Mouse (Mus musculus): ENCODE data around the gene Rfc2. TPM values are rescaled to one million over a fixed set of nuclear protein-coding genes. Genes with fewer than 3 reads are reported as not detected.
A peak's percentile ranks its signal among the peaks of the same experiment; 100 is the strongest.

Gene Rfc2
- polyA plus RNA-seq, 1 experiment from 2014 or later: 333 TPM

GRCm38 (mm10) chr5:134572508-134573214, 8.5 kb upstream of the Rfc2 start:
- Histone ChIP-seq H3K36me3 (ENCODE audit: control insufficient read depth, insufficient read depth, low read length) (no peaks in the 10 kb centered on the region), H3K27me3 (ENCODE audit: control insufficient read depth, insufficient read depth, low read length) (no peaks in the 10 kb centered on the region), H3K4me2 (replicated peaks; ENCODE audit: low read depth, low read length) (peak overlapping the region; percentile 58), H3K9me3 (ENCODE audit: control insufficient read depth, low read length) (no peaks in the 10 kb centered on the region), H3K27ac (ENCODE audit: low read depth, low read length) (peak overlapping the region; percentile 75), H3K9ac (ENCODE audit: low read depth, low read length) (peak overlapping the region; percentile 28; the same call in 1 of the 2 replicates), H3K4me1 (ENCODE audit: control insufficient read depth, insufficient read depth, low read length) (peaks cover 20% of the 10 kb centered on the region), H3K4me3 (ENCODE audit: low read length) (peak overlapping the region; percentile 35)
- WGBS: 32% methylated on average over 10 of the region's 10 CpGs
- peak; percentile 32; the same call in 1 of the 2 replicates for ATAC-seq (ENCODE audit: low FRiP score, low TSS enrichment)

GRCm38 (mm10) chr5:134575833-134576232, 5.3 kb upstream of the Rfc2 start:
- H3K27me3 ChIP-seq (ENCODE audit: control insufficient read depth, insufficient read depth, low read length): no peaks in the 10 kb centered on the region
- no peak overlapping the region for H3K4me2 ChIP-seq (replicated peaks; ENCODE audit: low read depth, low read length)
- no peaks in the 10 kb centered on the region for H3K9me3 ChIP-seq (ENCODE audit: control insufficient read depth, low read length)
- no peak overlapping the region for H3K4me3 ChIP-seq (ENCODE audit: low read length)
- 97% methylated on average over 5 of the region's 5 CpGs for WGBS
- no peak for ATAC-seq (ENCODE audit: low FRiP score, low TSS enrichment)
- H3K9ac ChIP-seq (ENCODE audit: low read depth, low read length): no peak overlapping the region
- H3K36me3 ChIP-seq (ENCODE audit: control insufficient read depth, insufficient read depth, low read length): no peaks in the 10 kb centered on the region
- H3K27ac ChIP-seq (ENCODE audit: low read depth, low read length): no peak overlapping the region
- peaks cover 5% of the 10 kb centered on the region; the same call in 1 of the 2 replicates for H3K4me1 ChIP-seq (ENCODE audit: control insufficient read depth, insufficient read depth, low read length)

GRCm38 (mm10) chr5:134576517-134577220, 4.5 kb upstream of the Rfc2 start:
- Histone ChIP-seq H3K27me3 (ENCODE audit: control insufficient read depth, insufficient read depth, low read length) (no peaks in the 10 kb centered on the region), H3K4me2 (replicated peaks; ENCODE audit: low read depth, low read length) (no peak overlapping the region), H3K9me3 (ENCODE audit: control insufficient read depth, low read length) (no peaks in the 10 kb centered on the region), H3K4me3 (ENCODE audit: low read length) (no peak overlapping the region), H3K27ac (ENCODE audit: low read depth, low read length) (no peak overlapping the region), H3K9ac (ENCODE audit: low read depth, low read length) (no peak overlapping the region), H3K4me1 (ENCODE audit: control insufficient read depth, insufficient read depth, low read length) (peaks cover 5% of the 10 kb centered on the region; the same call in 1 of the 2 replicates), H3K36me3 (ENCODE audit: control insufficient read depth, insufficient read depth, low read length) (no peaks in the 10 kb centered on the region)
- 76% methylated on average over 14 of the region's 14 CpGs for WGBS
- ATAC-seq (ENCODE audit: low FRiP score, low TSS enrichment): no peak

- Histone ChIP-seq H3K4me2 (replicated peaks; ENCODE audit: low read depth, low read length) (no peak overlapping the region), H3K4me3 (ENCODE audit: low read length) (no peak overlapping the region), H3K9me3 (ENCODE audit: control insufficient read depth, low read length) (no peaks in the 10 kb centered on the region), H3K4me1 (ENCODE audit: control insufficient read depth, insufficient read depth, low read length) (peaks cover 2% of the 10 kb centered on the region; the same call in 1 of the 2 replicates), H3K9ac (ENCODE audit: low read depth, low read length) (no peak overlapping the region), H3K36me3 (ENCODE audit: control insufficient read depth, insufficient read depth, low read length) (no peaks in the 10 kb centered on the region), H3K27ac (ENCODE audit: low read depth, low read length) (no peak overlapping the region), H3K27me3 (ENCODE audit: control insufficient read depth, insufficient read depth, low read length) (no peaks in the 10 kb centered on the region)
- 84% methylated on average over 7 of the region's 7 CpGs for WGBS
- no peak for ATAC-seq (ENCODE audit: low FRiP score, low TSS enrichment)
These were observed 3.6 kb upstream of the Rfc2 start for GRCm38 (mm10) chr5:134577534-134577933.

- no peak for ATAC-seq (ENCODE audit: low FRiP score, low TSS enrichment)
- 65% methylated on average over 3 of the region's 3 CpGs for WGBS
- H3K27me3 ChIP-seq (ENCODE audit: control insufficient read depth, insufficient read depth, low read length): no peaks in the 10 kb centered on the region
These were observed 2.0 kb upstream of the Rfc2 start for GRCm38 (mm10) chr5:134579135-134579534.

GRCm38 (mm10) chr5:134582221-134582907, 1.2 kb downstream of the Rfc2 start:
- Histone ChIP-seq H3K27ac (ENCODE audit: low read depth, low read length) (no peak overlapping the region), H3K9ac (ENCODE audit: low read depth, low read length) (peak overlapping the region; percentile 74), H3K4me3 (ENCODE audit: low read length) (peak overlapping the region; percentile 70), H3K9me3 (ENCODE audit: control insufficient read depth, low read length) (no peaks in the 10 kb centered on the region), H3K4me2 (replicated peaks; ENCODE audit: low read depth, low read length) (peak overlapping the region; percentile 89), H3K4me1 (ENCODE audit: control insufficient read depth, insufficient read depth, low read length) (0 out of 2 replicates have a peak, but pooled peaks cover 7% of the 10 kb centered on the region), H3K27me3 (ENCODE audit: control insufficient read depth, insufficient read depth, low read length) (no peaks in the 10 kb centered on the region), H3K36me3 (ENCODE audit: control insufficient read depth, insufficient read depth, low read length) (peaks cover 8% of the 10 kb centered on the region; the same call in 1 of the 2 replicates)
- peak; percentile 97 for ATAC-seq (ENCODE audit: low FRiP score, low TSS enrichment)
- 7% methylated on average over 30 of the region's 30 CpGs for WGBS

More at GRCm38 (mm10) chr5:134579135-134579534, 2.0 kb upstream of the Rfc2 start:
- Histone ChIP-seq H3K9ac (ENCODE audit: low read depth, low read length) (no peak overlapping the region), H3K27ac (ENCODE audit: low read depth, low read length) (no peak overlapping the region), H3K9me3 (ENCODE audit: control insufficient read depth, low read length) (no peaks in the 10 kb centered on the region), H3K4me2 (replicated peaks; ENCODE audit: low read depth, low read length) (no peak overlapping the region), H3K36me3 (ENCODE audit: control insufficient read depth, insufficient read depth, low read length) (no peaks in the 10 kb centered on the region), H3K4me3 (ENCODE audit: low read length) (no peak overlapping the region), H3K4me1 (ENCODE audit: control insufficient read depth, insufficient read depth, low read length) (0 out of 2 replicates have a peak, but pooled peaks cover 7% of the 10 kb centered on the region)

- WGBS: 29% methylated on average over 15 of the region's 15 CpGs
- Histone ChIP-seq H3K4me1 (ENCODE audit: control insufficient read depth, insufficient read depth, low read length) (0 out of 2 replicates have a peak, but pooled peaks cover 7% of the 10 kb centered on the region), H3K27ac (ENCODE audit: low read depth, low read length) (no peak overlapping the region)
These were observed 2.1 kb downstream of the Rfc2 start for GRCm38 (mm10) chr5:134583006-134583883.

GRCm38 (mm10) chr5:134583884-134584213, 2.7 kb downstream of the Rfc2 start:
- Histone ChIP-seq H3K36me3 (ENCODE audit: control insufficient read depth, insufficient read depth, low read length) (peaks cover 8% of the 10 kb centered on the region; the same call in 1 of the 2 replicates), H3K27me3 (ENCODE audit: control insufficient read depth, insufficient read depth, low read length) (no peaks in the 10 kb centered on the region), H3K9ac (ENCODE audit: low read depth, low read length) (peak overlapping the region; percentile 74; the same call in 1 of the 2 replicates), H3K4me1 (ENCODE audit: control insufficient read depth, insufficient read depth, low read length) (0 out of 2 replicates have a peak, but pooled peaks cover 7% of the 10 kb centered on the region), H3K9me3 (ENCODE audit: control insufficient read depth, low read length) (no peaks in the 10 kb centered on the region), H3K4me3 (ENCODE audit: low read length) (0 out of 2 replicates have a peak overlapping the region, but pooled peaks have one; percentile 70), H3K4me2 (replicated peaks; ENCODE audit: low read depth, low read length) (peak overlapping the region; percentile 89), H3K27ac (ENCODE audit: low read depth, low read length) (no peak overlapping the region)
- ATAC-seq (ENCODE audit: low FRiP score, low TSS enrichment): no peak
- WGBS: 83% methylated on average over 3 of the region's 3 CpGs

More at GRCm38 (mm10) chr5:134583006-134583883, 2.1 kb downstream of the Rfc2 start:
- peak overlapping the region; percentile 74 for H3K9ac ChIP-seq (ENCODE audit: low read depth, low read length)
- no peaks in the 10 kb centered on the region for H3K27me3 ChIP-seq (ENCODE audit: control insufficient read depth, insufficient read depth, low read length)
- peak overlapping the region; percentile 70 for H3K4me3 ChIP-seq (ENCODE audit: low read length)
- H3K36me3 ChIP-seq (ENCODE audit: control insufficient read depth, insufficient read depth, low read length): peaks cover 8% of the 10 kb centered on the region; the same call in 1 of the 2 replicates
- ATAC-seq (ENCODE audit: low FRiP score, low TSS enrichment): no peak
- peak overlapping the region; percentile 89 for H3K4me2 ChIP-seq (replicated peaks; ENCODE audit: low read depth, low read length)
- no peaks in the 10 kb centered on the region for H3K9me3 ChIP-seq (ENCODE audit: control insufficient read depth, low read length)

Measured in kidney, embryonic 14.5 days (tissue).